Comparison of ENCODE assay signal across 12 mouse cellular contexts in genomic region chr2:161499097-161499899, GRCm38 (mm10).
DNase-seq lines count a peak whose midpoint lies in the region; ATAC-seq and TF ChIP-seq lines count a peak whose summit lies in the region.
"Had no signal": no experiment of that assay in that cellular context is flagged by ENCODE, and none has a peak within 500 bp of the region (broad histone marks: within the 10 kb centered on the region; RNA-seq: fewer than 3 reads in every experiment).

No protein-coding gene starts in this region.

- no peak overlapping the region for H3K27ac ChIP-seq in kidney, postnatal 0 days
- no peak overlapping the region for H3K27ac ChIP-seq in embryonic facial prominence, embryonic 13.5 days
- H3K27ac ChIP-seq in intestine, embryonic 16.5 days (ENCODE audit: low read length): no peak overlapping the region

- H3K4me2 ChIP-seq in kidney, postnatal 0 days (ENCODE audit: low read length): peak overlapping the region; percentile 42
- peak overlapping the region; percentile 56 for H3K4me2 ChIP-seq in embryonic facial prominence, embryonic 13.5 days
- H3K4me2 ChIP-seq in intestine, embryonic 16.5 days (ENCODE audit: low read depth, low read length): peak overlapping the region; percentile 30

- no peaks in the 10 kb centered on the region for H3K36me3 ChIP-seq in kidney, postnatal 0 days (ENCODE audit: insufficient read depth, low read length)
- no peaks in the 10 kb centered on the region for H3K36me3 ChIP-seq in embryonic facial prominence, embryonic 13.5 days
- no peaks in the 10 kb centered on the region for H3K36me3 ChIP-seq in intestine, embryonic 16.5 days (ENCODE audit: control insufficient read depth, insufficient read depth, low read length)
- H3K36me3 ChIP-seq: G1E had no signal

- no peaks in the 10 kb centered on the region for H3K4me1 ChIP-seq in kidney, postnatal 0 days (replicated peaks; ENCODE audit: insufficient read depth, low read length)
- peaks cover 7% of the 10 kb centered on the region; the same call in 1 of the 2 replicates for H3K4me1 ChIP-seq in embryonic facial prominence, embryonic 13.5 days
- no peaks in the 10 kb centered on the region for H3K4me1 ChIP-seq in intestine, embryonic 16.5 days (ENCODE audit: control insufficient read depth, insufficient read depth, low read length)

- TF ChIP-seq CTCF in kidney, postnatal 0 days (IDR thresholded peaks at IDR 0.05; ENCODE audit: low read depth): no peak

- 12% methylated on average over 13 of the region's 13 CpGs for WGBS in kidney, postnatal 0 days
- 4% methylated on average over 13 of the region's 13 CpGs for WGBS in embryonic facial prominence, embryonic 13.5 days
- 8% methylated on average over 13 of the region's 13 CpGs for WGBS in intestine, embryonic 16.5 days

- peak overlapping the region; percentile 8; the same call in 1 of the 2 replicates for H3K9ac ChIP-seq in kidney, postnatal 0 days (ENCODE audit: low read depth, low read length)
- H3K9ac ChIP-seq in embryonic facial prominence, embryonic 13.5 days: peak overlapping the region; percentile 44
- H3K9ac ChIP-seq in intestine, embryonic 16.5 days (ENCODE audit: low read depth, low read length): no peak overlapping the region

- no peak for ATAC-seq in kidney, postnatal 0 days (replicated peaks; ENCODE audit: low FRiP score, low read depth)
- ATAC-seq in embryonic facial prominence, embryonic 13.5 days (ENCODE audit: insufficient number of reproducible peaks, insufficient read depth, low FRiP score, low TSS enrichment, low read depth): no peak
- no peak for ATAC-seq in intestine, embryonic 16.5 days
- ATAC-seq in granulocyte monocyte progenitor cell, adult 5-6 weeks (replicated peaks; ENCODE audit: poor library complexity, severe bottlenecking): no peak

- no peak for DNase-seq in kidney, postnatal 0 days (ENCODE audit: low spot score)
- DNase-seq in kidney, adult 9 months: no peak
- DNase-seq in retina, embryonic 14.5 days (ENCODE audit: low spot score): peak; percentile 30
- no peak for DNase-seq in thymus, postnatal 25 days
- DNase-seq in layer of hippocampus, adult 9-11 months: no peak
- DNase-seq: cerebellum, adult 9-11 months; kidney, postnatal 25 days had no signal

- no peaks in the 10 kb centered on the region for H3K9me3 ChIP-seq in kidney, postnatal 0 days (replicated peaks; ENCODE audit: low read length)
- H3K9me3 ChIP-seq in embryonic facial prominence, embryonic 13.5 days: no peaks in the 10 kb centered on the region
- H3K9me3 ChIP-seq in intestine, embryonic 16.5 days (ENCODE audit: control insufficient read depth, low read length): no peaks in the 10 kb centered on the region

- no peak overlapping the region for H3K4me3 ChIP-seq in kidney, postnatal 0 days (replicated peaks; ENCODE audit: low read depth, low read length)
- H3K4me3 ChIP-seq in embryonic facial prominence, embryonic 13.5 days: peak overlapping the region; percentile 25
- H3K4me3 ChIP-seq in intestine, embryonic 16.5 days (ENCODE audit: low read length): no peak overlapping the region
- H3K4me3 ChIP-seq: myocyte had no signal

- no peaks in the 10 kb centered on the region for H3K27me3 ChIP-seq in kidney, postnatal 0 days (ENCODE audit: insufficient read depth, low read length)
- no peaks in the 10 kb centered on the region for H3K27me3 ChIP-seq in embryonic facial prominence, embryonic 13.5 days
- no peaks in the 10 kb centered on the region for H3K27me3 ChIP-seq in intestine, embryonic 16.5 days (replicated peaks; ENCODE audit: control insufficient read depth, insufficient read depth, low read length)
